Mouse (Mus musculus) ES-E14 (cell line): Measurements from ENCODE around the gene Dnajb3.

Source experiments
- MAFK ChIP-seq: IDR thresholded peaks from 2 replicates; pipeline ENCODE4 v1.6.1; 2014; ENCODE audit warnings: mild to moderate bottlenecking, low read depth, low read length, inconsistent platforms; ENCODE audit not compliant: insufficient read depth
- ZNF384 ChIP-seq: IDR thresholded peaks from 2 replicates; pipeline ENCODE4 v1.6.1; 2012; ENCODE audit warnings: low read depth, low read length, inconsistent platforms

DNA sequence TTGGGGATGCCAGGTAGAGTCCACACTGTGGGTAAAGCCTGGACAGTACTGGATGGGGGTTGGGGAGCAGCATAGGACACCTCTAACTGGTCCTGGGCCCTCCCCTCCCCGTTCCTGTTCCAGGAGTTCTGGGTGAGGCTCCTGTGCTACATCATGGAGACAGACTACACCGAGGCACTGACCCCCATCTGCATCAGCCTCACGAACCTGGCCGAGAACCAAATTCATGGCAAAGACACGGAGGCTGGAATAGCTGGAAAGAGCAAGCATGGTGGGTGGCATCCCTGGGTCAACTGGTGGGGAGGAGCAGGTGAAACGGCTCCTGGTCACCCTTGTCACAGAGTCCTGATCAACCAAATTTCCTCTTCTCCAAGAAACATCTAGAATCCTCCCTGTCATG is 33.2 kb upstream of the Dnajb3 start:
- TF ChIP-seq ZNF384: no peak
- TF ChIP-seq MAFK: no peak
